Mouse (Mus musculus) adrenal gland, postnatal 4 days (tissue): ENCODE data around the gene Ramp3. TPM values are rescaled to one million over a fixed set of nuclear protein-coding genes. Genes with fewer than 3 reads are reported as not detected.

Experiments used
- DNase-seq, 2 experiments: peaks; one replicate each; pipeline ENCODE4 v3.0.0; 2021 to 2022; ENCODE audit warnings: low spot score in 2 of 2, mixed read lengths in 2 of 2
- total RNA-seq, 2 experiments: library from RNA; stranded (reverse); gene quantifications; 2 replicates each; pipeline ENCODE4 v1.2.3; 2021

Ramp3 gene
- total RNA-seq, 2 experiments from 2014 or later: 14.3 to 14.8 TPM

- DNase-seq: no peak
These were observed 10.7 kb downstream of the Ramp3 start for GRCm38 (mm10) chr11:6669041-6669440.

- no peak for DNase-seq
These were observed 11.7 kb downstream of the Ramp3 start for GRCm38 (mm10) chr11:6670044-6670443.

GRCm38 (mm10) chr11:6670826-6671225, 12.5 kb downstream of the Ramp3 start:
- DNase-seq: no peak

- DNase-seq: no peak
These were observed 16.4 kb downstream of the Ramp3 start for GRCm38 (mm10) chr11:6674701-6675100.

- no peak for DNase-seq
These were observed 17.1 kb downstream of the Ramp3 start for GRCm38 (mm10) chr11:6675402-6675801.

- no peak for DNase-seq
These were observed 18.3 kb downstream of the Ramp3 start for GRCm38 (mm10) chr11:6676641-6677040.

GRCm38 (mm10) chr11:6677530-6677929, 19.2 kb downstream of the Ramp3 start:
- no peak for DNase-seq

- no peak for DNase-seq
These were observed 21.5 kb downstream of the Ramp3 start for GRCm38 (mm10) chr11:6679694-6680396.

- DNase-seq: peak in 1 of 2 experiments; percentile 26
These were observed 22.1 kb downstream of the Ramp3 start for GRCm38 (mm10) chr11:6680397-6680818.

- no peak for DNase-seq
These were observed 26.4 kb downstream of the Ramp3 start for GRCm38 (mm10) chr11:6684741-6685140.

- DNase-seq: no peak
These were observed 30.6 kb downstream of the Ramp3 start for GRCm38 (mm10) chr11:6688888-6689287.

GRCm38 (mm10) chr11:6692341-6692740, 34.0 kb downstream of the Ramp3 start:
- DNase-seq: no peak

- no peak for DNase-seq
These were observed 35.8 kb downstream of the Ramp3 start for GRCm38 (mm10) chr11:6694114-6694513.

GRCm38 (mm10) chr11:6695176-6695575, 36.9 kb downstream of the Ramp3 start:
- DNase-seq: peak in 1 of 2 experiments; percentile 33

GRCm38 (mm10) chr11:6696551-6696950, 38.2 kb downstream of the Ramp3 start:
- DNase-seq: no peak

GRCm38 (mm10) chr11:6697751-6698150, 39.4 kb downstream of the Ramp3 start:
- no peak for DNase-seq

- DNase-seq: no peak
These were observed 40.0 kb downstream of the Ramp3 start for GRCm38 (mm10) chr11:6698281-6698680.

GRCm38 (mm10) chr11:6702258-6702657, 43.9 kb downstream of the Ramp3 start:
- DNase-seq: no peak

GRCm38 (mm10) chr11:6704851-6705250, 46.5 kb downstream of the Ramp3 start:
- DNase-seq: no peak

- DNase-seq: no peak
These were observed 47.2 kb downstream of the Ramp3 start for GRCm38 (mm10) chr11:6705516-6705915.

- no peak for DNase-seq
These were observed 48.5 kb downstream of the Ramp3 start for GRCm38 (mm10) chr11:6706796-6707195.

- DNase-seq: no peak
These were observed 50.1 kb downstream of the Ramp3 start for GRCm38 (mm10) chr11:6708437-6708836.

- no peak for DNase-seq
These were observed 52.1 kb downstream of the Ramp3 start for GRCm38 (mm10) chr11:6710409-6710808.
